Mouse (Mus musculus): ENCODE results near the gene Rasa3. TPM values are rescaled to one million over a fixed set of nuclear protein-coding genes. Genes with fewer than 3 reads are reported as not detected.

Gene Rasa3
- polyA plus RNA-seq, 1 experiment from 2014 or later: 27.1 TPM

- Histone ChIP-seq H3K9ac (replicated peaks; ENCODE audit: low read depth, low read length) (no peak overlapping the region), H3K36me3 (ENCODE audit: control insufficient read depth, insufficient read depth) (no peaks in the 10 kb centered on the region), H3K4me1 (replicated peaks; ENCODE audit: control insufficient read depth, insufficient read depth, low read length) (no peaks in the 10 kb centered on the region), H3K9me3 (ENCODE audit: control insufficient read depth, low read length) (no peaks in the 10 kb centered on the region), H3K4me3 (replicated peaks; ENCODE audit: low read length) (no peak overlapping the region), H3K27ac (ENCODE audit: low read length) (no peak overlapping the region), H3K27me3 (replicated peaks; ENCODE audit: control insufficient read depth, insufficient read depth, low read length) (no peaks in the 10 kb centered on the region), H3K4me2 (ENCODE audit: low read length) (no peak overlapping the region)
- ATAC-seq: no peak
- WGBS: 56% methylated on average over 6 of the region's 6 CpGs
These were observed 11.1 kb upstream of the Rasa3 start for GRCm38 (mm10) chr8:13688461-13688860.

GRCm38 (mm10) chr8:13687941-13688340 is 10.5 kb upstream of the Rasa3 start:
- H3K27me3 ChIP-seq (replicated peaks; ENCODE audit: control insufficient read depth, insufficient read depth, low read length): no peaks in the 10 kb centered on the region

GRCm38 (mm10) chr8:13687101-13687717 is 9.8 kb upstream of the Rasa3 start:
- ATAC-seq: no peak
- no peaks in the 10 kb centered on the region for H3K27me3 ChIP-seq (replicated peaks; ENCODE audit: control insufficient read depth, insufficient read depth, low read length)
- H3K9ac ChIP-seq (replicated peaks; ENCODE audit: low read depth, low read length): no peak overlapping the region
- WGBS: 94% methylated on average over 8 of the region's 8 CpGs
- H3K4me1 ChIP-seq (replicated peaks; ENCODE audit: control insufficient read depth, insufficient read depth, low read length): no peaks in the 10 kb centered on the region
- H3K4me2 ChIP-seq (ENCODE audit: low read length): no peak overlapping the region
- no peak overlapping the region for H3K27ac ChIP-seq (ENCODE audit: low read length)
- H3K36me3 ChIP-seq (ENCODE audit: control insufficient read depth, insufficient read depth): no peaks in the 10 kb centered on the region
- no peak overlapping the region for H3K4me3 ChIP-seq (replicated peaks; ENCODE audit: low read length)
- H3K9me3 ChIP-seq (ENCODE audit: control insufficient read depth, low read length): no peaks in the 10 kb centered on the region

More at GRCm38 (mm10) chr8:13687941-13688340, 10.5 kb upstream of the Rasa3 start:
- Histone ChIP-seq H3K9me3 (ENCODE audit: control insufficient read depth, low read length) (no peaks in the 10 kb centered on the region), H3K36me3 (ENCODE audit: control insufficient read depth, insufficient read depth) (no peaks in the 10 kb centered on the region), H3K4me2 (ENCODE audit: low read length) (no peak overlapping the region), H3K9ac (replicated peaks; ENCODE audit: low read depth, low read length) (no peak overlapping the region), H3K27ac (ENCODE audit: low read length) (no peak overlapping the region), H3K4me3 (replicated peaks; ENCODE audit: low read length) (no peak overlapping the region), H3K4me1 (replicated peaks; ENCODE audit: control insufficient read depth, insufficient read depth, low read length) (no peaks in the 10 kb centered on the region)
- ATAC-seq: no peak
- 85% methylated on average over 4 of the region's 4 CpGs for WGBS

GRCm38 (mm10) chr8:13686426-13686825 is 9.0 kb upstream of the Rasa3 start:
- ATAC-seq: no peak
- no peaks in the 10 kb centered on the region for H3K9me3 ChIP-seq (ENCODE audit: control insufficient read depth, low read length)
- no peaks in the 10 kb centered on the region for H3K4me1 ChIP-seq (replicated peaks; ENCODE audit: control insufficient read depth, insufficient read depth, low read length)
- H3K27ac ChIP-seq (ENCODE audit: low read length): no peak overlapping the region
- no peaks in the 10 kb centered on the region for H3K27me3 ChIP-seq (replicated peaks; ENCODE audit: control insufficient read depth, insufficient read depth, low read length)
- no peak overlapping the region for H3K9ac ChIP-seq (replicated peaks; ENCODE audit: low read depth, low read length)
- no peak overlapping the region for H3K4me3 ChIP-seq (replicated peaks; ENCODE audit: low read length)
- H3K36me3 ChIP-seq (ENCODE audit: control insufficient read depth, insufficient read depth): no peaks in the 10 kb centered on the region
- WGBS: 76% methylated on average over 7 of the region's 7 CpGs
- no peak overlapping the region for H3K4me2 ChIP-seq (ENCODE audit: low read length)

GRCm38 (mm10) chr8:13685674-13686314 is 8.4 kb upstream of the Rasa3 start:
- WGBS: 84% methylated on average over 16 of the region's 16 CpGs
- Histone ChIP-seq H3K4me2 (ENCODE audit: low read length) (no peak overlapping the region), H3K9ac (replicated peaks; ENCODE audit: low read depth, low read length) (no peak overlapping the region), H3K4me1 (replicated peaks; ENCODE audit: control insufficient read depth, insufficient read depth, low read length) (no peaks in the 10 kb centered on the region), H3K4me3 (replicated peaks; ENCODE audit: low read length) (no peak overlapping the region), H3K36me3 (ENCODE audit: control insufficient read depth, insufficient read depth) (no peaks in the 10 kb centered on the region), H3K9me3 (ENCODE audit: control insufficient read depth, low read length) (no peaks in the 10 kb centered on the region), H3K27ac (ENCODE audit: low read length) (no peak overlapping the region), H3K27me3 (replicated peaks; ENCODE audit: control insufficient read depth, insufficient read depth, low read length) (no peaks in the 10 kb centered on the region)
- no peak; the same call in 1 of the 2 replicates for ATAC-seq

GRCm38 (mm10) chr8:13684131-13684530 is 6.7 kb upstream of the Rasa3 start:
- no peak overlapping the region for H3K4me3 ChIP-seq (replicated peaks; ENCODE audit: low read length)
- no peak overlapping the region for H3K9ac ChIP-seq (replicated peaks; ENCODE audit: low read depth, low read length)
- H3K4me2 ChIP-seq (ENCODE audit: low read length): no peak overlapping the region
- no peaks in the 10 kb centered on the region for H3K4me1 ChIP-seq (replicated peaks; ENCODE audit: control insufficient read depth, insufficient read depth, low read length)
- H3K36me3 ChIP-seq (ENCODE audit: control insufficient read depth, insufficient read depth): no peaks in the 10 kb centered on the region
- H3K27me3 ChIP-seq (replicated peaks; ENCODE audit: control insufficient read depth, insufficient read depth, low read length): no peaks in the 10 kb centered on the region
- 70% methylated on average over 7 of the region's 7 CpGs for WGBS
- no peak for ATAC-seq
- no peak overlapping the region for H3K27ac ChIP-seq (ENCODE audit: low read length)
- no peaks in the 10 kb centered on the region for H3K9me3 ChIP-seq (ENCODE audit: control insufficient read depth, low read length)

GRCm38 (mm10) chr8:13678182-13678581 is 779 bp upstream of the Rasa3 start:
- H3K36me3 ChIP-seq (ENCODE audit: control insufficient read depth, insufficient read depth): no peaks in the 10 kb centered on the region
- no peaks in the 10 kb centered on the region for H3K27me3 ChIP-seq (replicated peaks; ENCODE audit: control insufficient read depth, insufficient read depth, low read length)
- peaks cover 21% of the 10 kb centered on the region for H3K4me1 ChIP-seq (replicated peaks; ENCODE audit: control insufficient read depth, insufficient read depth, low read length)
- H3K27ac ChIP-seq (ENCODE audit: low read length): no peak overlapping the region
- 42% methylated on average over 8 of the region's 8 CpGs for WGBS
- no peaks in the 10 kb centered on the region for H3K9me3 ChIP-seq (ENCODE audit: control insufficient read depth, low read length)
- peak overlapping the region; percentile 79 for H3K4me2 ChIP-seq (ENCODE audit: low read length)
- H3K4me3 ChIP-seq (replicated peaks; ENCODE audit: low read length): peak overlapping the region; percentile 91
- peak overlapping the region; percentile 24; the same call in 1 of the 2 replicates for H3K9ac ChIP-seq (replicated peaks; ENCODE audit: low read depth, low read length)
- ATAC-seq: no peak

GRCm38 (mm10) chr8:13676701-13677412 is 546 bp downstream of the Rasa3 start:
- Histone ChIP-seq H3K9ac (replicated peaks; ENCODE audit: low read depth, low read length) (peak overlapping the region; percentile 67), H3K27me3 (replicated peaks; ENCODE audit: control insufficient read depth, insufficient read depth, low read length) (no peaks in the 10 kb centered on the region), H3K4me2 (ENCODE audit: low read length) (peak overlapping the region; percentile 79), H3K4me1 (replicated peaks; ENCODE audit: control insufficient read depth, insufficient read depth, low read length) (peaks cover 21% of the 10 kb centered on the region), H3K36me3 (ENCODE audit: control insufficient read depth, insufficient read depth) (no peaks in the 10 kb centered on the region), H3K27ac (ENCODE audit: low read length) (peak overlapping the region; percentile 87), H3K4me3 (replicated peaks; ENCODE audit: low read length) (peak overlapping the region; percentile 91), H3K9me3 (ENCODE audit: control insufficient read depth, low read length) (no peaks in the 10 kb centered on the region)
- WGBS: under 1% methylated on average over 47 of the region's 47 CpGs
- peak; percentile 79 for ATAC-seq

- H3K27ac ChIP-seq (ENCODE audit: low read length): peak overlapping the region; percentile 87
- no peaks in the 10 kb centered on the region for H3K27me3 ChIP-seq (replicated peaks; ENCODE audit: control insufficient read depth, insufficient read depth, low read length)
- no peaks in the 10 kb centered on the region for H3K36me3 ChIP-seq (ENCODE audit: control insufficient read depth, insufficient read depth)
- peak overlapping the region; percentile 91 for H3K4me3 ChIP-seq (replicated peaks; ENCODE audit: low read length)
- H3K9ac ChIP-seq (replicated peaks; ENCODE audit: low read depth, low read length): peak overlapping the region; percentile 67
- peak overlapping the region; percentile 79 for H3K4me2 ChIP-seq (ENCODE audit: low read length)
- WGBS: 0% methylated on average over 12 of the region's 12 CpGs
- ATAC-seq: no peak
- no peaks in the 10 kb centered on the region for H3K9me3 ChIP-seq (ENCODE audit: control insufficient read depth, low read length)
- peaks cover 21% of the 10 kb centered on the region for H3K4me1 ChIP-seq (replicated peaks; ENCODE audit: control insufficient read depth, insufficient read depth, low read length)
These were observed 1.1 kb downstream of the Rasa3 start for GRCm38 (mm10) chr8:13676302-13676700.
